Mouse (Mus musculus) granulocyte monocyte progenitor cell, adult 5-6 weeks (primary cell): Measurements from ENCODE around the gene Slc31a1. TPM values are rescaled to one million over a fixed set of nuclear protein-coding genes. Genes with fewer than 3 reads are reported as not detected.

Experiments used
- ATAC-seq: replicated peaks from 2 replicates; pipeline ENCODE4 v1.8.0; 2016; ENCODE audit warnings: mild to moderate bottlenecking, moderate TSS enrichment, inconsistent platforms; ENCODE audit not compliant: poor library complexity, severe bottlenecking
- total RNA-seq, 2 experiments: library from RNA; stranded (forward) in 1 of 2; stranded (reverse) in 1 of 2; fragments of 200-712, 200-1000 nt in 1 of 2; fragments of >200 nt in 1 of 2; fragmentation: Nextera tagmentation in 1 of 2; gene quantifications; 2 replicates each; pipeline ENCODE4 v1.2.3; 2014 to 2017

The Slc31a1 gene
- total RNA-seq, 2 experiments from 2014 or later = 19.8 to 22.5 TPM

DNA sequence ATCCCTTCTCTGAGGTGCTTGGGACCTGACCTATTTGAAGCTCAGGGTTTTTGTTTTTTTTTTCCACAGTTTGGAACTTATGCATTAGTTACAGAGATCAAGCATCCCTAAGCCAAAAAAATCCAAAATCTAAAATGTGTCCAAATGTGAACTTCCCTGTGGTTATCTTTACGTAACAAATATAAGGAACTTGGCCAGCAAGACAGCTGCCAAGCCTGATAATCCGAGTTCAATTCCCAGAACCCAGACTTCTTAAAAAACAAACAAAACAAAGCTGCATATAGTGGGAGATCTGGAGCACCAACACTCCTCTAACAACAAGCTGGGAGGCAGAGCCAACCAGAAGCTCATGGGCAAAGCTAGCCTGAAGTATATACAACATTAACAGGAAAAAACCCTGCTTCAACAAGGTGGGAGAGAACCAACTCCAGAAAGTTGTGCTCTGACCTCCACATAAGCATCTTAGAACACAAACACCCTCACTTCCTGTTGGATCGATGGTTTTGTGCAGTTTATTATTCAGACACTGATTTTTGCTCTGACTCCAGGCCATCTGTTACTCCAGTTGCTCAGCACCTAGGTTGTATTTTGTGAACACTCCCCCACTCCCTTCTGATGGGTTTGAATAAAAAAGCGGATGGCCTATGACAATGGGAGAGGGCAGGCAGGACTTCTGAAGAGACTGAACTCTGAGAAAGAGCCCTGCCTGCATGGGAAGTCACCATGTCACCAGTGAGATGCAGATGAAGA is 37.3 kb downstream of the Slc31a1 start:
- ATAC-seq = no peak

DNA sequence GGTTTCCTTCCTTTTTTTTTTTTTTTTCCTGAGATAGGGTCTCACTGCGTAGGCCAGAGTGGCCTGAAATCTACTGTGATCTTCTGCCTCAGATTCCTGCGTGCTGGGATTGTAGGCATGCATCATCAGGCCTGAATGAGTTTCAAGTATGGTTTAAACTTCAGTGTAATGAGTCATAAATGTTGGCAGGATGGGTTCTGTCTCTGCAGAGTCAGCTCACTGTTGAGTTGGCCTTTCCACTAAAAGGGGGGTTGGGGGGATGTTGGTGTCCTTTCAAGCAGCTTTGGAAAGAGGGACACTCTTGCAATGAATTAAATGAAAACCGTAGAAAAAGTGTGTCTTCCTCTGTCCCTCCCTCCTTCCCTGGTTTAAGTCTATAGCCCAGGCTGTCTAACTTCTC is 38.4 kb downstream of the Slc31a1 start:
- no peak for ATAC-seq

DNA sequence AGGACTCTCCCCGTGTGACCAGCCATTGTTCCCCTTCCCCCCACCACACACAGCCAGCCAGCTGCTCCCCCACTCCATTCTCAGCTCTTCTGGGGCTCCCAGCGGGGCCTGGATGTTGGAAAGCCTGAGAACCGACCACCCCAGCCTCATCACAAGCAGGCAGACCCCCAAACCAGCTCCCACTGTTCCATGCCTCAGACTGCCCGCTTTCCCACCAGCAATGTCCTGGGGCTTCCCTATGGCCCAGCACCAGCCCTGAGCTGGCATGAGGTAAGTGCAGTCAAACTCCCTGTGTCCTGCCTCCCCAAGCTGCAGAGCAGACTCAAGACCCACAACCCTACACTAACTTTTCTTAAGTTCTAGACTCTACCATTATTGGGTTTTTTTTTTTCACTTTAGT is 45.6 kb downstream of the Slc31a1 start:
- ATAC-seq = no peak

DNA sequence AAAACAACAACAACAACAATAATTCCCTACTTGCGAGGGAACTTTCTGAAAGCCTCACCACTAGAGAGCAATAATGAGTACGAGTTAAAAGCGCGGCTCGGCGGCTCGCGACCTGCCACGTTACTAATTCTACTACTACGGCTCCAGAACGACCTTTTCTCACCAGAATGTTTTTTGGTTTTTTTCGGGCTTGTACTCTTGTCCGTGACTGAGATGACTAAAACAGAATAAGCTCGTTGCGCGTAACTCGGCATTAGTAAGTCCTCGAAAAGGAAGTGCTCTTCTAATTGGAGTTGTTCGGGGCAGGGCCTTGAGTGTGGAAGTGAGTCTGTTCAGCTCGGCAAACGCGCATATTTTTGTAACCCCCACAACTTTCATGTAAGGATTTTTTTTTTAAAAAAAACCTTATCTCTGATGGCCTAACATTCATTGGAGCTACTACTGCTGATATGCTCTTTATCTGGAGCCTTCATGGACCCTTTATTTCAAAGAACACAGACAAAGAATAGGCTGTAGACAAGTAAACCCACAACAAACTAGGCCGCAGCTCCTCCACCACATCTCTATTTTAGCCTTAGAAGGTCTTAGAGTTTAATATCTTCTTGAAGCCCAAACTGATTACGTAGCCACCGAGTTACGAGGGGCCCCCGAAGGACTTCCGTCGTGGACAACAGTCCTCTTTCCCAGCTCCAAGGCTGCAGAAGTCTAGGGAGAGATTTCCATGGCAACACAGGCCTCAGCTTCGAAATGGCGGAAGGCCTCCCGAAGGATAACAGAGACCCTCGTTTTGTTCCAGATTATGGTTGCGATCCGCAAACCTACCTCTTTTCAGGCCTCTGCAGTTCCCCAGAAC is 47.4 kb downstream of the Slc31a1 start:
- ATAC-seq = peak; percentile 55

DNA sequence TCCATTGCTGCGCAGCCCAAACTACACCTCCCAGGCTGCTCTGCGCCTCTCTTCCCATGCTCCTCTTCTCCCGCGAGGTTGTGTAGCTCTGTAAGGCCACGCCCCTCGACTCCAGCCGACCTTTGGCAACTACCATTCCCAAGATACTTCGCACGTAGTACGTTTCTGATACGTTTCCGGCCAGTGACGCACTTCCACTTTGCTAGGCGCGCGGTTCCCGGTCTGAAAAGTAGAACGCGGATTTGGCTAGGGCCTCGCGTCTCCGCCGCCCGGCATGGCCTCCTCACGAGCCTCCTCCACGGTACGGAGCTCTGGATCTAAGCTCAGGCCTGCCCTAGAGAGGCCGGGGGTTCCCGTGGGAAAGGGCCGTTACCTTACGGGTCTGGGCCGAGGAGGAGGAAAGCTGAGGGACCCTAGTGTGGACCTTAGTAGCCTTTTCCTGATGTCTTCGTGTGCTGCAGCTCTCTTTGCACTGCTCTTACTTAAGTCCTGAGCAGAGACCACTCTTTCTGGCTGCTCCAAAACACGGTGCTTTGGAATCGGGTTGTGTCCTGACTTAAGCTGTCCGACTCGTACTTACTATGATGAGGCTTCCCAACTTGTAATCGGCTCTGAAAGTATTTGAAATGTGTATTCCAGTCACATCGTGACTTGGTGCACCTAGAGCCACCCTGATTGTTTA is 48.2 kb downstream of the Slc31a1 start, which contains the start of the genes Cdc26 and Prpf4:
Gene Cdc26 (minus strand): TSS at position 42 of the 682 bp plus-strand sequence.
Gene Prpf4 (plus strand): TSS at position 197 of the 682 bp plus-strand sequence.
- ATAC-seq = peak; percentile 94

DNA sequence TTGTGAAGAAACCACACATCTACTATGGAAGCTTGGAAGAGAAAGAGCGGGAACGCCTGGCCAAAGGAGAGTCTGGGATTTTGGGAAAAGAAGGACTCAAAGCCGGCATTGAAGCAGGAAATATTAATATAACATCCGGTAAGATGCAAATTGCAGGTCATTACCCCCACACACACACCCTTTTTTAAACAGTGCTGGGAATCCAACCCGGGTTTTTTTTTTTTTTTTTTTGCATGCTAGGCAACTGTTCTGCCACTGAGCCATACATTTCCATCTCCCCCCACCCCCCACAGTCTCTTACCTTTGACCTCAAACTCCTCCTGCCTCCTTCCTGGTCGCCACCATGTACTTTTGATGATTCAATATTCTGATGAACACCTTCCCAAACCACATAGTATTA is 49.1 kb downstream of the Slc31a1 start:
- no peak for ATAC-seq

DNA sequence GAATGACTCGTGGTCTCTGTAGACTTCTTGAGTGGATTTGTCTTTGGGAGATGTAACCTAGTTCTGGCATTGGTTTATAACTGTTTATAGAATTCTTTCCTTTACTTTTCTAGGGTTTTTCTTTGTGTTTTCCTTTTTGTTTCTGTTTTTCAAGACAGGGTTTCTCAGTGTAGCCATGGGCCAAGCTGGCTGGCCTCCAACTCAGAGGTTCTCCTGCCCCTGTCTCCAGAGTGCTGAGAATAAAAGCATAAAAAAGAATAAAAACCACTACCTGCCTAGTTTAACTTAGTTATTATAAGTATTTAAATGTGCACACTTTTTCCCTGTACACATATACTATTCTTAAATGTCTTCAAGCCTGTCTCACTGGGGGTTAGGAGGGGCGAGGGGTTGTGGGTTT is 49.8 kb downstream of the Slc31a1 start:
- ATAC-seq = no peak

DNA sequence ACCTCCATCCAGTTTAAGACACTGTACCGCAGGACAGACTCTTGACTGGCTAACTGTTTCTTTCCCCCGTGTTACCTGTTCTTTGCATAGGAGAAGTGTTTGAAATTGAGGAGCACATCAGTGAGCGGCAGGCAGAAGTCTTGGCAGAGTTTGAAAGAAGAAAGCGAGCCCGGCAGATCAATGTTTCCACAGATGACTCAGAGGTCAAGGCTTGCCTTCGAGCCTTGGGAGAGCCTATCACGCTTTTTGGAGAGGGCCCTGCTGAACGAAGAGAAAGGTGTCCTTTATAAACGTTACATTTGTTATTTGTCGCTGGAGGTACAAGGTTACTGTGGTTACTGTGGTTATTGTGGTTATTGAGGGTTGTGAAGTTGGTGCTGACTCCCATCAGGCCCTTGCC is 51.1 kb downstream of the Slc31a1 start:
- no peak for ATAC-seq

DNA sequence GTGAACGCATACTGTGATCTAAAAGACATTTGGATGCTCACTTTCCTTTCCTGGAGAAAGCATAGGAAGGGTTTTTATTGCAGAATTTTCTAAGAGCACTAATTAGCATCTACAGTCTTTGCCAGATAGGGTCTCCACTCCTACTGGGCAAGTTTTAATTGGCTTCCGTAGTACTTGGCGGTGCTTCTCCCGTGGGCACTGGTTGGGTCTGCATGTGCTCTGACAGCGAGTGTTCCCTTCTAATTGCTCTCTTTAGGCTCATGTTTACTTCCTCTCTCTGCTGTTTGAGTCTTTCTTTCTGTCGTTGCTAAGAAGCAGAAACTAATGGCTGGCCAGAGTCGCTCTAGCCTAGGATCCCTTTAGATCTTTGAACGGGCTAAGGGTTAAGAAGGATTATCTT is 57.9 kb downstream of the Slc31a1 start:
- ATAC-seq = no peak

DNA sequence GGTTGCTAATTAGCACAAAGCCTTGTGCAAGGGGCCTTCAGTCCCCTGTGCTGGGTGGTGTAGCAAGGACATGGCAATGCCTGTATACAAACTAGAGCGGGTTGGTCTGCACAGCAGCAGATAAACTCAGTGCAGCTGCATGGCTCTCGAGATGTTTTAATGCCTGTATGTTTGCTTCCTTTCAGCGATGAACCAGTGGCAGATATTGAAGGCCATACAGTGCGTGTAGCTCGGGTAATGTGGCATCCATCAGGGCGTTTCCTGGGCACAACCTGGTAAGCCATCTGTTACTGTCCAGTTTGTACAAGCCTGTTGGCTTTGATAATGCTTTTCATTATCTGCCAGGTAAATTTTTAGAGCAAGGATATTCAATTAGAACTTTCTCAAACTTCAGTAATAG is 58.6 kb downstream of the Slc31a1 start:
- no peak for ATAC-seq

DNA sequence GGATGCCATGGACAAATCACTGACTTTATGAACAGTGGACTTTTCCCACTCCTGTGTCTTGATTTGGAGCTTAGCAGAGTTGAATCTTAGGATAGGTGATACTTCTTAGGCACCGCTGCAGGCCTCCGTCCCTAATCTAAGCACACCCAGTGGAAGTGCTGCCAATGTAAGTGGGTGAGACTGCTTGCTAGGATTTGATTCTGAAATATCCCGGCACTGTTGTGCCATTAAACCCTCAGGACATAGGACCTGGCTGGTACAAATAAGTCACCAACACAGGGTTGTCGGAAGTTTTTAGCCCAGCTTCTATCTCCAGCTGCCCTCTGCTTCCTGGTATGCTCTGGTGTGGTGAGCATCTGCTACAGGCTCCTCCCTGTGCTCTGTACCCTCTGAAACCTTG is 65.4 kb downstream of the Slc31a1 start:
- no peak for ATAC-seq

DNA sequence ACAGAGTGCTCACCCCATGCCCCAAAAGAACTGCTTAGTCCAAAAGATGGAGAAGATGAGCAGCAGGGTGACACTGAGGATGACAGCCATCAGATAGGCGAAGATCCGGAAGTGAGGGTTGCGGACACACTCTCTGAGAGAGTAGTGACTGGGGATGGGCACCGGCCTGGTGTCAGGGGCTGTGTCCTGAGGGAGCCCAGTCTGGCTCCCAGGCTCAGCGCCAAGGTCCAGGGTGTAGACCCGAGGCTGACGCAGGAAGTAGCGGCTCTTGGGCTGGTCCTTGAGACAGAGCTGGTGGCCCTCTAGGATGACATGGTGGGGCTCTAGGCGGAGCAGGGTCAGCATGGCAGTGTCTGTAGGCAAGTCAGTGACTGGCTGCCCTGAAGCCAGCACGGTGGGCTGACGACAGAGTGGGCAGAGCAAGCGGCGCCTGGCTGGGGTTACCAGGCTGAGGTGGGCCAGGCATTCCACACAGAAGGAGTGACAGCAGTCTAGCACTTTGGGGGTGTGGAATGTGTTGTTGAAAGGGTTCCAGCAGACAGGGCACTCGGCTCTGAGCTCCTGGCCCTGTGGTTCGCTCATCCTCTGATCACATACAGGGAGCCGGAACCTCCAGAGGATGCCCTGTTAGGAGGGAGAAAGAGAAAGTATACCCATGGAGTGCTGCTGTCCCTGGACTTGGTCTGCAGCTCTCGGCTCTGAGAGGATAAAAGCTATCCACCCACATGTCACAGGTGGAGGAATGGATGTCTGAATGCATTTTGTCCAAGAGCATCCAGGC is 67.6 kb downstream of the Slc31a1 start:
- ATAC-seq = 0 out of 2 replicates have a peak, but pooled peaks have one; percentile 6

DNA sequence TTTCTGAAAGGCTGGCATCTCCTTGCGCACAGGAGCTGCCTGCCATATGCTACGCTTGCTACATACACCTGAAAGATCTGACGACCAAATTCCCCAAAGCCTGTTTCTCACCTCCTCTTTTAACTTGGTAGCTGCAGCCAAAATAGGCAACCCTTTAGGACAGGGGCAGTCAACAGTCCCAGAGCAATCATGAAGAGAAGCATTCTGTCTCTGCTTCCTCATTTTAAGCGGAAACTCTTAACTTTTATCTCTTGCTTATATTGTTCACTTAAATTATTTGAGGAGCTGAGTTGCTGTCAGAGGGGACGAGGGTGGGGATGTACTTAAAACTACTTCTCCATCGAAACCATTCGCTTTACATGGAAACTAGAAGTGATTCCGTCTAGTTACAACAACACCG is 69.1 kb downstream of the Slc31a1 start:
- peak; percentile 28; the same call in 1 of the 2 replicates for ATAC-seq

DNA sequence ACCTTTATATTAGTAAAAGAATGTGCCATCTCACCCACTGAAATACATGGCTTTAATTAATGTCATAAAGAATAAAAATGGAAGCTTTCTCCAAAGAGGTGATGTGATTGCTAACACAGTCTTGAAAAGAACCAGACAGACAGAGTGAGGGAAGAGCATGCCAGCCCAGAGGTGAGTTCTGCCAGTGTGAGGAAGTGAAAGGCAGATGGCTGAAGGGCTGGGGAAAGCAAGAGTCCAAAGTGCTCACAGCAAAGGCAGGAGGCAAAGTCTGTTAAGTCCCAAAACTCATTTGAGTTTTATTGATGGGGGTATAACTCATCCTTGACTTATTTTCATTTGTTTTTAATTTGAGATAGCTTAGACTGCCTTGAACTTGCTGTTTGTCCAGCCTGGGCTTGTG is 70.2 kb downstream of the Slc31a1 start:
- ATAC-seq = no peak

DNA sequence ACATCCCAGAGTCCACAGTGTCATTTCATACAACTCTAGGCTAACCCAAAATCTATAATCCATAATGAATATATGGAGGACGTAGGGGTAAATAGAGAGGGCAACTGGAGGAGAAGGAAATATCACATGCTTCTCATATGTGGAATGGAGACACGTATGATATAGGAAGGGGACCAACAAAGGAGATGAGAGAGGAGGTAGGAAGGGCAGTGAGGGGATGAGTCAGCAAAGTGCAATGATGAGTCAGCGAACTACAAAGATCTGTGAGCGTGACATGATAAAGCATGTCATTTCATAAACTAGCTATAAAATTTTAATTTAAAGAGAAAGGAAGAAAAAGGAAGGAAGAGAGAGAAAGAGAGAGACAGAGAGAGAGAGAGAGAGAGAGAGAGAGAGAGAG is 71.0 kb downstream of the Slc31a1 start:
- ATAC-seq = no peak

DNA sequence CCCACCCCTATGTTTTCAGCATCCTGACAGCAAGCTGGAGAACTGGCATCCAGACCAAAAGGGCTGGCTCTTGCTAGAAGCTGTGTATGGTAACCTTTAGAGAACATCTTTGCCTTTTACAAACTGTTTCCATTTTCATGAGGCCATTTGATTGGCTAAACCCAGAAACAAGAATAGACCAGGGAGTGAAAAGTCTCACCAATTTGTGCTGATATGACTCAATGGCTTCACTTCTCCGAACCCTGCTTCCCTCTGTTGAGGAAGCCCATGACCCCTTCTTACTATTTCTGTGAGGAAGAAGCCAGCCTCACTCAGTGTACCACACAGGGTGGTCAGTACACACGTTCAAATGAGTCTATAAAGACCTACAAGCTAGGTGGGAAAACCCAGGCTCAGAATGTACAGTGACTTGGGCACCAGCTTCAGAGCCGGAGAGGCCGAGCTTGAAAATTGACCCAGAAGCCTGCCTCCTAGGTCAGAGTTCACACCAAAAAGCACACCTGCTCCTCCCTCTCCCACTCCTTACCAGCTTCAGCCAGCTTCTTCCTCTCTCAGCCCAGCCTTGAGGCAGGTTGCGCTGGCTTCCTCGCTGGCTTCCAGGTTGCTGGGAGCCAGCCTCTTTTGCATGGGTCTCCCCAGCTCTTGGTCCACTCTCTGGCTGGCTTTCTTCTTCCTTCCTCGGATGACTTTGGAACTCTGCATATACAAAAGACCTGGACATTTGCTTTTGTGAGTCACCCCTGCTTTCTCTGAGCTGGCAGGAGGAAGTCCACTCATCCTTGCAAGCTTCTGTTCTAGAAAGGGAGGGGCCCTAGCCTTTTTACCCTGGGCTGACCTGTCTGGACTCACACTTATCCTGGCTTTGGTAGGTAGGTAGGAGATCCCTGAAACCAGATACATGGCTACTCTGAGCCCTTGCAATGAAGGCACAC is 73.7 kb downstream of the Slc31a1 start:
- ATAC-seq = 0 out of 2 replicates have a peak, but pooled peaks have one; percentile 12

DNA sequence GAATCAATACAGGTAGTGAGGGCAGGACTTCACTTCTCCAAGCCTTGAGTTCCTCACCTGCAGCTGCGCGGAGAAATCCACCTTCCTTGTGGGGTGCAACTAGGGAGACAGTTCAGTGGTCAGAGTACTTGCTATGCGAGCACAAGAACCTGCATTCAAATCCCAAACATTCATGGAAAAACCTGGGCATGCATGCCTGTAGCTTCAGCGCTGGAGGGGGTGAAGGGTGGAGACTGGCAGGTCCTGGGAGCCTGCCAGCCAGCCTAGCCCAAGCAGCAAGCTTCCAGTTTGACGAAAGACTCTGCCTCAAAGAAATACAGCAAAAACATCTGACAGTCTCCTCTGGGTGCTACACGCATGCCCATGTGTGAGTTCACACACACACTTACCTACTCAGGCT is 74.6 kb downstream of the Slc31a1 start, which contains the start of gene Rnf183:
Gene Rnf183 (minus strand): TSS at position 172 of the 400 bp plus-strand sequence.
- ATAC-seq = no peak

DNA sequence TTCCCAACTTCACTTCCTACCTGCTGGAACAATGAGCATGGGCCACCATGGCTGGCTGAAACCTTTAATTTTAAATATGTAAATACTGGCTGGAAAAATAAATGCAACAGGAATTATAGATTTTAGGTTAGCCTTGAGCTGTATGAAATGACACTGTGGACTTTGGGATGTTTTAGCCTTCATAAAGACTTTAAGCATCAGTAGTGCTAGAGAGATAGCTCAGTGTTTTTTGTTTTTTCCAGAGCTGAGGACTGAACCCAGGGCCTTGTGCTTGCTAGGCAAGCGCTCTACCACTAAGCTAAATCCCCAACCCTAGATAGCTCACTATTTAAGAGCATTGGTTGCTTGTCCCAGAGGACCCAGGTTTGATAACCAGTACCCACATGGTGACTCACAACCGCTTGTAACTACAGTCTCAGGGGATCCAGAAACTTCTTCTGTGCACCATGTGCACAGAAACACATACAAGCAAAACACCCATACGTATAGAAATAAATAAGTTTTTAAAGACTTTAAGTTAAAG is 76.8 kb downstream of the Slc31a1 start:
- ATAC-seq = no peak

DNA sequence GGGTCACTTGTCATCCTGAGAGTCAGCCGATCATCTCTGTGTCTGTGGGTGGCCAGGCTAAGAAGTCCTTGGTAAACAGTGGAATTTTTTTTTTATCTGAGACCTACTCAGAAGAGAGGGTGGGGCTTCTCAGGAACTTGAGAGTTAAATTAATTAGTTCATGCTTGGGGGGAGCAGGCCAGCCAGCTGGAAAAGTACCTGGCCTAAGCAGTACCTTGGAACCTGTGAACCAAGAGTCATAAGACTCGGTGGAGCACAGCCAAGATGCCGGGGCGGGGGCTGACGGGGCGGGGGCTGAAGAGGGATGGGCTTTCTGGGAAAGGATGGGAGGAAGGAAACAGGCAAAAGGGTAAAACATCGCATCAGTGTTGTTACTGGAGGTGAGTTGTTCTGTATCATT is 77.3 kb downstream of the Slc31a1 start:
- no peak for ATAC-seq
